Mouse (Mus musculus): ENCODE measurements at regions not wholly inside any gene's neighbourhood (a gene's known extent, or its start where the extent isn't known, plus 50 kb on each side); places are given as distances from the start of the nearest gene placed in this dataset.

- TF ChIP-seq CTCF (IDR thresholded peaks at IDR 0.05; ENCODE audit: insufficient read depth, low read depth, low read length), result no peak
- no peak for TF ChIP-seq POLR2A (IDR thresholded peaks at IDR 0.05; ENCODE audit: insufficient read depth, low read depth, low read length)
These were observed 73.5 kb downstream of the Gadd45g start for GRCm38 (mm10) chr13:51919937-51920336.

Measured in olfactory bulb, adult 2 months (tissue).